Comparison of ENCODE assay signal across 9 mouse cellular contexts in the genomic region with DNA sequence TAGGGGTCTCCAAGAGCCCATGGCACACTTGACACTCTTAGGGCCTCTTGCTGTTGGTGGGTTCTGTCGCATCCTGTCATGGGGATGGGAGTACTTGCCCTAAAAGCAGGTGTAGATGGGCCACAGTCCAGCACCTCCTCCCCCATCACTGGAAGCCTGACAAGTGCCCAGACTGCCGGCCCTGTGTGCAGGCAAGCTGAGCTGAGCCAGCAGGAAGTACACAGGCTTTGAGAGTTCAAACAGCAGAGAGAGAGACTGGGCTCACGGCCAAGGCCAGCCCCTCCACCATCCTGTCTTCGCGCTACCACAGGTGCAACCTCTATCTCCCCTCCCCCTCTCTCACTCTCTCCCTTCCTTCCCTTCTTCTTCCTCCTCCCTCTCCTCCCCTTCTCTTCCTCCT. TPM values are rescaled to one million over a fixed set of nuclear protein-coding genes. Genes with fewer than 3 reads are reported as not detected.
DNase-seq lines count a peak whose midpoint lies in the region; ATAC-seq lines count a peak whose summit lies in the region.
"Had no signal": no experiment of that assay in that cellular context is flagged by ENCODE, and none has a peak within 500 bp of the region (broad histone marks: within the 10 kb centered on the region; RNA-seq: fewer than 3 reads in every experiment).

No protein-coding gene starts in this region.

- peak; percentile 66 to 68 for DNase-seq in spleen, adult 18-20 months
- no peak for DNase-seq in spleen, postnatal 4 days (ENCODE audit: low spot score in 2 of 2)
- DNase-seq in kidney, postnatal 4 days: peak; percentile 55 to 69
- DNase-seq in naive thymus-derived CD4-positive, alpha-beta T cell, adult 2 months (ENCODE audit: low read depth): peak; percentile 85
- DNase-seq in right cerebral cortex, adult 2 months (ENCODE audit: low spot score in 2 of 2): no peak
- DNase-seq in left cerebral cortex, adult 18-20 months (ENCODE audit: low spot score in 2 of 2): no peak

- no peaks in the 10 kb centered on the region for H3K27me3 ChIP-seq in heart, embryonic 14.5 days (ENCODE audit: control insufficient read depth, insufficient read depth, low read length)
- no peaks in the 10 kb centered on the region for H3K27me3 ChIP-seq in hindbrain, embryonic 12.5 days

- no peak overlapping the region for H3K4me2 ChIP-seq in heart, embryonic 14.5 days (ENCODE audit: low read length)
- no peak overlapping the region for H3K4me2 ChIP-seq in hindbrain, embryonic 12.5 days (replicated peaks)

- peak overlapping the region in 1 of 2 experiments; percentile 66; a peak in 1 of 4 replicates for H3K27ac ChIP-seq in heart, embryonic 14.5 days (replicated peaks in 1 of 2; ENCODE audit: control insufficient read depth in 1 of 2, insufficient read depth in 1 of 2, low read depth in 2 of 2, low read length in 2 of 2)
- H3K27ac ChIP-seq in hindbrain, embryonic 12.5 days: no peak overlapping the region
- H3K27ac ChIP-seq: macrophage had no signal

- H3K4me3 ChIP-seq in heart, embryonic 14.5 days (ENCODE audit: control insufficient read depth in 1 of 2, insufficient read depth in 1 of 2, low read depth in 1 of 2, low read length in 2 of 2): no peak overlapping the region
- no peak overlapping the region for H3K4me3 ChIP-seq in hindbrain, embryonic 12.5 days

- H3K4me1 ChIP-seq in heart, embryonic 14.5 days (ENCODE audit: control insufficient read depth in 2 of 2, insufficient read depth in 2 of 2, low read length in 2 of 2): peaks cover 6 to 21% of the 10 kb centered on the region in 2 experiments; a peak in 3 of 4 replicates
- H3K4me1 ChIP-seq in hindbrain, embryonic 12.5 days: peaks cover 3% of the 10 kb centered on the region; the same call in 1 of the 2 replicates

- no peaks in the 10 kb centered on the region for H3K36me3 ChIP-seq in heart, embryonic 14.5 days (ENCODE audit: control insufficient read depth, insufficient read depth, low read length)
- H3K36me3 ChIP-seq in hindbrain, embryonic 12.5 days: no peaks in the 10 kb centered on the region

- peak; percentile 68; the same call in 1 of the 2 replicates for ATAC-seq in heart, embryonic 14.5 days (ENCODE audit: insufficient number of reproducible peaks, insufficient read depth, low FRiP score, low read depth)
- no peak for ATAC-seq in hindbrain, embryonic 12.5 days (ENCODE audit: low FRiP score)

- 12% methylated on average over 5 of the region's 5 CpGs for WGBS in heart, embryonic 14.5 days
- 66% methylated on average over 5 of the region's 5 CpGs for WGBS in hindbrain, embryonic 12.5 days

- peaks cover 6% of the 10 kb centered on the region; the same call in 1 of the 2 replicates for H3K9me3 ChIP-seq in heart, embryonic 14.5 days (ENCODE audit: control insufficient read depth, low read length)
- H3K9me3 ChIP-seq in hindbrain, embryonic 12.5 days (replicated peaks): peaks cover 8% of the 10 kb centered on the region; the same call in 1 of the 2 replicates

- no peak overlapping the region for H3K9ac ChIP-seq in heart, embryonic 14.5 days (ENCODE audit: low read length)
- H3K9ac ChIP-seq in hindbrain, embryonic 12.5 days: no peak overlapping the region

RNA-seq across cellular contexts. Expression of gene Jade2, which starts 26.2 kb away (rescaled TPM):
- 0.43 and 0.61 TPM in 2 replicates for polyA plus RNA-seq in heart, embryonic 14.5 days (2014; fragmentation: Nextera tagmentation; extraction: Ambion mirVana)
- 0.83 and 1.0 TPM in 2 replicates for polyA plus RNA-seq in hindbrain, embryonic 12.5 days (2016; fragmentation: Nextera tagmentation; extraction: Ambion mirVana)
- total RNA-seq in left cerebral cortex, adult 18-20 months (2021): 10 to 100 TPM; 65.4 to 70.5 TPM

Comparison
In these comparisons a context has a peak if more than half of its experiments do, and no peak if none do; other contexts are left out.
1. DNase-seq: peak in spleen, adult 18-20 months (2 of 2), kidney, postnatal 4 days (2 of 2) and naive thymus-derived CD4-positive, alpha-beta T cell, adult 2 months (single experiment); none in spleen, postnatal 4 days (0 of 2), right cerebral cortex, adult 2 months (0 of 2) and left cerebral cortex, adult 18-20 months (0 of 2).